Mouse (Mus musculus): ENCODE results near the gene Adam10. TPM values are rescaled to one million over a fixed set of nuclear protein-coding genes. Genes with fewer than 3 reads are reported as not detected.

Gene Adam10
- total RNA-seq, 2 experiments from 2014 or later = 311 to 344 TPM

GRCm38 (mm10) chr9:70671772-70672579, 6.8 kb upstream of the Adam10 start:
- no peak for ATAC-seq (replicated peaks; ENCODE audit: low FRiP score, poor library complexity, severe bottlenecking)

- ATAC-seq (replicated peaks; ENCODE audit: low FRiP score, poor library complexity, severe bottlenecking) = no peak
Measured at GRCm38 (mm10) chr9:70673656-70674055, 5.1 kb upstream of the Adam10 start.

DNA sequence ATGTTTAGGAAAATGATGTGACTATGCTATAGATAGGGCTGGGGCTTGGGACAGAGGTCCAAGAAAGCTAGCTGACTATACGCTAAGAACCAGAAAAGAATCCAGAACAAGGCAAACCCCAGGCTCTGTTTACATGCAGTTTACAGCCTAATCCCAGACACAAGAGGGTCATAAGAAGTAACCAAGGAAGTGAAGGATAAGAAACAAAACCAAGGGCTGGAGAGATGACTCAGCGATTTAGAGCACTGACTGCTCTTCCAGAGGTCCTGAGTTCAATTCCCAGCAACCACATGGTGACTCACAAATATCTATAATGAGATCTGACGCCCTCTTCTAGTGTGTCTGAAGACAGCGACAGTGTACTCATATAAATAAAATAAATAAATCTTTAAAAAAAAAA, 3.7 kb upstream of the Adam10 start:
- ATAC-seq (replicated peaks; ENCODE audit: low FRiP score, poor library complexity, severe bottlenecking) = no peak

- ATAC-seq (replicated peaks; ENCODE audit: low FRiP score, poor library complexity, severe bottlenecking) = no peak
Measured at GRCm38 (mm10) chr9:70675961-70676360, 2.8 kb upstream of the Adam10 start.

DNA sequence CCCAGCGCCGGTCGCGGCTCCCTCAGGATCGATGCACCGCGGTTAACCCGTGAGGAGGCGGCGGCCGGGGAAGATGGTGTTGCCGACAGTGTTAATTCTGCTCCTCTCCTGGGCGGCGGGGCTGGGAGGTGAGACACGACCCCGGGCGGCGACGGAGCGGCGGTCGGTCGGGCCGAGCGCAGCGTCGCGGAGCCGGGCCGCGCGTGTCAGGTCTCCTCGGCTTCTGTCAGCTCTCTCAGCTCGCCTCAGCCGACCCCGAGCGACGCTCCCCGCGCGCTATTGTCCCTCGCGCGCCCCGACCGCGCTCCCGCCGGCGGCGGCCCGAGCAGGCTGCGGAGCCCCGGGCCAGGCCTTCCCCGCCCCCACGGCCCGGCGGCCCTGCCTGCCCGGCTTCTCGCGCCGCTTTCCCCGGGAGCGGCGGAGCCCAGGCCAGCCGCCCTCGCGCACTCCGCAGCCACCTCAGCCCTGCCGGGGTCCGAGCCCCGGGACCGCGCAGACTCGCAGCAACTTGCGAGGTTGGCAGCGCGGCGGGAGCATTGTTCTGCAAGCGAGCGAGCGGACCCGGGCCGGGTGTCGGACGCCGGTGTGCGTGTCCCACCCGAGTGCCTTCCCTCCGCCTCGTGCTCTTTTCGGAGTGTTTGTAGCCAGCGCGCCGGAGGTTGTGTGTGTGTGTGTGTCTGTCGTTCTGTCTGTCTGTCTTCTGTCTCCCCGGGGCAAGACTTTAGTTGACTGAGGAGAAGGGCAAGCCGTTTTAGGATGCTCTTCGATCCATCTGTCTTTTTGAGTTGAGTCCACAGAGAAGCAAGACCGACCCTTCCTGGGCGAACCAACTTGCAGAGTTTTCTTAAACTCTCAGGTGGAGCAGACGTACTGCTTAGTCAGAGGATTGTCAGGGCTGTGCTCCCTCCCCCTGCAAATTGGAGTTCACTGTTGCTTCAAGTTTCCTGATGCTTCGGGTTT, 615 bp downstream of the Adam10 start:
- ATAC-seq (replicated peaks; ENCODE audit: low FRiP score, poor library complexity, severe bottlenecking) = peak; percentile 60

GRCm38 (mm10) chr9:70682202-70682601, 3.4 kb downstream of the Adam10 start:
- no peak for ATAC-seq (replicated peaks; ENCODE audit: low FRiP score, poor library complexity, severe bottlenecking)

- no peak; the same call in none of the 2 replicates for ATAC-seq (replicated peaks; ENCODE audit: low FRiP score, poor library complexity, severe bottlenecking)
Measured at GRCm38 (mm10) chr9:70688301-70688968, 9.6 kb downstream of the Adam10 start.

DNA sequence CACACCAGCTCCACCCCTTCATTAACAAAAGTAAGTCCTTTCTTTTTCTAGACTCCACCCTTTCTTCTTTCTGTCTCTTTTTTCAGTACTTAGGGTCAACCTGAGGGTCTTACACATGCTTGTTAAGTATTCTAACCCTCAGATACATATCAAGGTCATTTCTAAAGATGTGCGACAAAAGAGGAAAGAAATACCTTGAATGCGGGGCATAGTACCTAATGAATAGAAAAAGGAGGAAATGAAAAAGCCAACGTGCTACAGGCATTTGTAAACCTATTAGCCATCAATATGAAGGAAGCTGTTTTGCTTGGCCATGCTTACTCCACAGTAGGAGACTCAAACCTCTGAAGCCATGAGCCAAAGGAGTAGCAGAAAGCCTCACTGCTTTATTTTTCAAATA, 11.1 kb downstream of the Adam10 start:
- ATAC-seq (replicated peaks; ENCODE audit: low FRiP score, poor library complexity, severe bottlenecking) = no peak

DNA sequence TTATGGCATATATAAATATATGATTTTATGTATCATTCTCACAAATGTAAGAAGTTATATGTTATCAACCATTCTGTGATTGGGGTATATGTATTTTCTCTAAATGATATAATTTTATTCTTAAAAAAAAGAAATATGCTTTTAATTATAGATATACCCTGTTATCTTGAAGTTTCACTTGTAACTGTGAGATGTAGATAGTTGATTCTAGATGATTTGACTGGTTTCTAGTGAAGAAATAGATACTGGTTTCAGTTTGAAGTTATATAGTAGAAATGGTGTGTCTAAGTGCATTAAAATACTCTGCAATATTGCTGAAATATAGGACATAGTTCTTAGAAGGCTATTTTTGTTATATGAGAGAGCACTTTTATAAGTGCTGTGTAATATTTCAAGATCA, 11.8 kb downstream of the Adam10 start:
- no peak for ATAC-seq (replicated peaks; ENCODE audit: low FRiP score, poor library complexity, severe bottlenecking)

GRCm38 (mm10) chr9:70691772-70692693, 13.2 kb downstream of the Adam10 start:
- no peak for ATAC-seq (replicated peaks; ENCODE audit: low FRiP score, poor library complexity, severe bottlenecking)

- no peak for ATAC-seq (replicated peaks; ENCODE audit: low FRiP score, poor library complexity, severe bottlenecking)
Measured at GRCm38 (mm10) chr9:70695723-70696122, 16.9 kb downstream of the Adam10 start.

- ATAC-seq (replicated peaks; ENCODE audit: low FRiP score, poor library complexity, severe bottlenecking) = no peak
Measured at GRCm38 (mm10) chr9:70698090-70698489, 19.3 kb downstream of the Adam10 start.

GRCm38 (mm10) chr9:70703597-70704203, 24.9 kb downstream of the Adam10 start:
- ATAC-seq (replicated peaks; ENCODE audit: low FRiP score, poor library complexity, severe bottlenecking) = peak; percentile 86

GRCm38 (mm10) chr9:70706444-70706843, 27.6 kb downstream of the Adam10 start:
- no peak for ATAC-seq (replicated peaks; ENCODE audit: low FRiP score, poor library complexity, severe bottlenecking)

GRCm38 (mm10) chr9:70729544-70729943, 50.7 kb downstream of the Adam10 start:
- ATAC-seq (replicated peaks; ENCODE audit: low FRiP score, poor library complexity, severe bottlenecking) = no peak

DNA sequence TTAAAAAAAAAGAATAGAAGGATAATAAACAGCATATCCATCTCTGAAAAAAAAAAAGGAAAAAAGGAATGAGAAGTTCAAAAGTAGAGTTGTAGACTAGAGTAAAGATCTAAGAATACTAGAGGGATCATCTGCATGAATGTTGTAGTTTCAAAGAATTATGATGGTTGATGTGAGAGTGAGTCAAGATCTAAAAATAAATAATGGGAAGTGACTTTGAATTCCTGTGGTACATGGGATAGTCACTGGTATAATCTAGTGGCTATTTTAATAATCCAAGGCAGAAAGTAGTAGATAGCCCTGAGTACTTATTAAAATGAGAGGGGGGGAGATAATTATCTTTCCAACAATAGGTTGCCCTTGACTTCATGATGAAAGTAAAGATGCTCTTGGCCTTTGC, 52.3 kb downstream of the Adam10 start:
- no peak for ATAC-seq (replicated peaks; ENCODE audit: low FRiP score, poor library complexity, severe bottlenecking)

GRCm38 (mm10) chr9:70733208-70733607, 54.4 kb downstream of the Adam10 start:
- ATAC-seq (replicated peaks; ENCODE audit: low FRiP score, poor library complexity, severe bottlenecking) = peak; percentile 96

DNA sequence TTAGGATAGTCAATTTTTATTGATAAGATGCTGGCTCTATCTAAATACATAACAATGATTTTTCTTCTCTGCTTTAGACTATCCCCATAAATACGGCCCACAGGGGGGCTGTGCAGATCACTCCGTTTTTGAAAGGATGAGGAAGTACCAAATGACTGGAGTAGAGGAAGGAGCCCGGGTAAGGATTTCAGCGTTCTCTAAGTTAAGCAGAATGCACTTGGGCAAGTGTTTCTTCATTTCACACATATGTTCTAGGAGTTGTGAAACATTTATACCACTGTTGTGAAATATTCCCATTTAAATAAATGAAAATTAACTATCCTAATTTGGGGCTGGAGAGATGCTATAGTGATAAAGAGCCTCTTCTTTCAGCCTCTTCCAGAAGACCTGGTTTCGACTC, 61.2 kb downstream of the Adam10 start:
- no peak for ATAC-seq (replicated peaks; ENCODE audit: low FRiP score, poor library complexity, severe bottlenecking)

Data from erythroblast, adult 5-6 weeks (primary cell).